Mouse (Mus musculus) A20 (cell line): ENCODE measurements at regions not wholly inside any gene's neighbourhood (a gene's known extent, or its start where the extent isn't known, plus 50 kb on each side); places are given as distances from the start of the nearest gene placed in this dataset.
A peak's percentile ranks its signal among the peaks of the same experiment; 100 is the strongest.

Experiments used
- DNase-seq: peaks from one replicate; pipeline ENCODE4 v3.0.0-alpha.2; 2011; ENCODE audit warnings: low read depth, low spot score

GRCm38 (mm10) chr1:151263372-151263771 is 53.4 kb downstream of the Gm47996 start:
- no peak for DNase-seq

- no peak for DNase-seq
Measured at GRCm38 (mm10) chr1:151263830-151264229, 53.9 kb downstream of the Gm47996 start.

- DNase-seq = no peak
Measured at GRCm38 (mm10) chr1:151264789-151265188, 54.9 kb downstream of the Gm47996 start.

GRCm38 (mm10) chr1:151265590-151265989 is 55.7 kb downstream of the Gm47996 start:
- DNase-seq = no peak

GRCm38 (mm10) chr1:151266703-151267102 is 56.8 kb downstream of the Gm47996 start:
- DNase-seq = no peak

- DNase-seq = peak; percentile 81
Measured at GRCm38 (mm10) chr1:151270691-151271090, 60.8 kb downstream of the Gm47996 start.

GRCm38 (mm10) chr1:151274306-151274705 is 64.4 kb downstream of the Gm47996 start:
- no peak for DNase-seq

- no peak for DNase-seq
Measured at GRCm38 (mm10) chr1:151275581-151275980, 65.7 kb downstream of the Gm47996 start.

GRCm38 (mm10) chr1:151279955-151280354 is 64.3 kb upstream of the Ivns1abp start:
- no peak for DNase-seq

GRCm38 (mm10) chr1:151285045-151285444 is 59.2 kb upstream of the Ivns1abp start:
- peak; percentile 90 for DNase-seq

GRCm38 (mm10) chr1:151287451-151287850 is 56.8 kb upstream of the Ivns1abp start:
- peak; percentile 86 for DNase-seq

GRCm38 (mm10) chr1:151289061-151289460 is 55.2 kb upstream of the Ivns1abp start:
- DNase-seq = no peak

- no peak for DNase-seq
Measured at GRCm38 (mm10) chr1:151289493-151290258, 54.6 kb upstream of the Ivns1abp start.

GRCm38 (mm10) chr1:151293311-151294050 is 50.8 kb upstream of the Ivns1abp start:
- no peak for DNase-seq
